Mouse (Mus musculus): ENCODE measurements at regions not wholly inside any gene's neighbourhood (a gene's known extent, or its start where the extent isn't known, plus 50 kb on each side); places are given as distances from the start of the nearest gene placed in this dataset.
"Not testable (repeated sequence)": the region's sequence is repeated elsewhere in the genome, so short reads cannot be mapped to it uniquely, and the experiment has no call there.

DNA sequence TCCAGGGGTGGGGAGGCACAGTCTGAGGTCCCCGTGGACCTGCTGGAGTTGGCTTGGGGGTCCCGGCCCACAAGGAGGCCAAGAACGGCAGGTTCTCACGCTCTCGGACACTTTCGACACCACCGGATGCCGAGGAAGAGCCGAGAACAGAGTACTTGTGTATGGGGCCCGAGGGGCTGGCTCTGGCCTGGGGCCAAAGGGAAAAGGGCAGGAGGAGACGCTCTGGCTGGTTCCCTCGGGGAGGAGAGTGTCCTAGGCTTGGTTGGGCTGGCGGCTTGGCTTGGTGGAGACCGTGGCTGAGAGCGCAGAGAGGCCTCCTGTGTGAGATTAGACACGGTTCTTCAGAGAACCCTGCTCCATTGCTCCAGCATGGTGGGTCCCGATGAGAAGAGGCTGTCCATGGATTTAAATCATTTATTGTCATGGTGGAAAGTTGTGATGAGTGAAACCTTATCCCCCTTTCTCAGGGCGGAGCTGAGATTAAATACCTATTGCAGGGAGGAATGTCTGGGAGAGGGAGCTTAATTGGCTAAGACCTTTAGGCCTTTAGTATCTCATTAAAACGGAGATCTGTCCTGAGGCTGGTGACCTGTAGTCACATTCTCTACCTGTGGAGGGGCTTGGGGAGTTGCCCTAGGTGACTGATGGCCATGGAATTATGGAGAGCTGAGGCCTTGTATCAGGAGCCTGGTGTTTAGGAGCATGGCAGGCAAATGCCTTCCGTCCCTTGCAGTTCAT is 244.1 kb downstream of the Enc1 start:
- DNase-seq (ENCODE audit: low spot score), result no peak

DNA sequence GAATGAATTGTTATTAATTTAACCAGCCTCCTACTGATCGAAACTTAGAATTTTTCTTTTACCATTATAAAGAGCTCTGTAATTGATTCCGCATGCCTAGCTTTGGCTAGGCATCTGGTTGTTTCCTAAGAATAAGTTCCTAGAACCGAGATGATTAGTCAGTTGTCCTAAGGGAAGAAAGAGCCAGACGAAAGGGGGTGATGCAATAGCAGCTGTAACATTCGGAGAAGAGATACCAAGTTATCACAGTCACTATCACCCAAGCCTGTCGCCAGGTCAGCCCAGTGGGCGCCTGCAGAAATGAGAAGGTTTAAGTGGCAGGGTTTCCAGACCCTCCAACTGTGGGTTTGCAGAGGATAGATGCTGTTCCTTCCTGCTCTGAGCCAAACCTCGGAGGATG is 242.8 kb downstream of the Enc1 start:
- DNase-seq (ENCODE audit: low spot score), result no peak

DNA sequence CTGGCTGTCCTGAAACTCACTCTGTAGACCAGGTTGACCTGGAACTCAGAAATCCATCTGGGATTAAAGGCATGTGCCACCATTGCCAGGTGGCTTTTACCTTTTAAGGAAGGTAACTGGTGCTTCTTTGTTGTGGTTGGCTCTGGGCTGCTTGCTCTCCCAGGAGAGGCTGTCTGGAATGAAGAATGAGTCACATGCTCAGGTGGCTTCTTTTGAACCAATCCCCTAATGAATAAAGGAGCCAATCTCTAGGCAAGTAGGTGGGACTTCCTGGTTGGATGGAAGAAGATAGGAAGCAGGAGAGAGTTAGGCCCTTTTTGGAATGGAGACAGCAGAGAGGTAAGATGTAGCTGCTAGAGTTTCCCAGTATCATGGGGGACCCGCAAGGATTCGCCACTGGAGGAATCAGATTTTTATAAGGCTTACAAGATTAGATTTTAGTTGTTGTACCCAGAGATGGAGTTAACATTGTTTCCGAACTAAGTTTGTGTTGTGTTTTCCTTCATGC is 241.6 kb downstream of the Enc1 start:
- DNase-seq (ENCODE audit: low spot score), result no peak

DNA sequence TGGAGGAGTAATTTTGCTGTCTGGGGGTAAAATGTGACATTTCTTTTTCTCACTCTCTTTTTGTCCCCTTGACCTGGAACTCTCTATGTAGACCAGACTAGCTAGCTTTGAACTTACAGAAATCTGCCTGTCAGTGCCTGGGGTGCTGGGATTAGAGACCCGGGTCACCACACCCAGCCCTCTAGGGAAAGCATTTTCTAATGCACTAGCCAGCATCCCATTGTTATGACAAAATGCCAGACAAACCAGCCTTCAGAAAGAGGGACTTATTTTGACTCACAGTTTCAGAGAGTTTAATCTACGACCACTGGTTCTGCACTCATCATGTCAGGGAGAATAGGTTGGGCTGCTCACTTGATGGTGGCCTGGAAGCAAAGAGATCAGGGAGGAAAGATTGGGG is 240.4 kb downstream of the Enc1 start:
- DNase-seq (ENCODE audit: low spot score), result no peak

DNA sequence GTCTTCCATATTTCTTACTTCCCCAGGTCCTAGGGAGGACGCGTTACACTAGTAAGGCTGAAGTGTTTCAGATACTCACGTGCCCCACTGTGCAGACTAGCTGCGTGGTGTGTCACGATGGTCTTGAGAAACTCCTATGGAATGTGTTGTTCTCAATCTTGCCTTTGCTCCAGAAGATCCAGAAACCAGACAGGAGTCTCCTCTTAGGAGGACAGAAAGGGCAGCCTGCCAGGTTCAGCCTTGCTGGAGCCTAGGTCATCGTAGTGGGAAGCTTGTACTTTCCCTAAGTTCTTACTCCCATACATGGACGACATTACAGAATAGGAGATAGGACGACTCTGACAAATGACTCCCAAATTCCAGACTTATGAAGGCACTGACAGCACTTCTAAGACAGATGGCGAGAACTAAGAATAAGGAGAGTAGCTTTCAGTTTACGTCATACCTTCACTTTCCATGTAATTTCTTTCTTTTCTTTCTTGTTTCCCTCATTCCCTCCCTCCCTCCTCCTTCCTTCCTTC is 238.2 kb downstream of the Enc1 start:
- no peak for DNase-seq (ENCODE audit: low spot score)

DNA sequence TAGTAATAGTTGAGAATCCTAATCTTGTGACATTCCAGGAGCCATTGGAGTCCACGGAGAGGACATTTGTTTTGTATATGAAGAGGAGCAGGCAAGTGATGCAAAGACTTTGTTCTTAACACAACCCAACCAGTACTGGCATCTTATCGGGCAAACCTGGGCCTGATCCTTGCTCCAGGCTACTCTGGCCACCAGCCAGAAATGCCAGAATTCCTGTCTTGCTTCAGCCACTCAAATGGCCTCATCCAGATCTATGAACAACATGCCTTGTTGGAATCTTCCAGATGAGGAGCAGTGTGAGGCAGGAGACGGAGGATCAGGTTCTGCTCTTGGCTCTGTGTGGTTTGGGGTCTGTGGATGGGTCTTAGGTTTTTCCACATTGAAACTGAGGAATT is 233.1 kb downstream of the Enc1 start:
- no peak for DNase-seq (ENCODE audit: low spot score)

DNA sequence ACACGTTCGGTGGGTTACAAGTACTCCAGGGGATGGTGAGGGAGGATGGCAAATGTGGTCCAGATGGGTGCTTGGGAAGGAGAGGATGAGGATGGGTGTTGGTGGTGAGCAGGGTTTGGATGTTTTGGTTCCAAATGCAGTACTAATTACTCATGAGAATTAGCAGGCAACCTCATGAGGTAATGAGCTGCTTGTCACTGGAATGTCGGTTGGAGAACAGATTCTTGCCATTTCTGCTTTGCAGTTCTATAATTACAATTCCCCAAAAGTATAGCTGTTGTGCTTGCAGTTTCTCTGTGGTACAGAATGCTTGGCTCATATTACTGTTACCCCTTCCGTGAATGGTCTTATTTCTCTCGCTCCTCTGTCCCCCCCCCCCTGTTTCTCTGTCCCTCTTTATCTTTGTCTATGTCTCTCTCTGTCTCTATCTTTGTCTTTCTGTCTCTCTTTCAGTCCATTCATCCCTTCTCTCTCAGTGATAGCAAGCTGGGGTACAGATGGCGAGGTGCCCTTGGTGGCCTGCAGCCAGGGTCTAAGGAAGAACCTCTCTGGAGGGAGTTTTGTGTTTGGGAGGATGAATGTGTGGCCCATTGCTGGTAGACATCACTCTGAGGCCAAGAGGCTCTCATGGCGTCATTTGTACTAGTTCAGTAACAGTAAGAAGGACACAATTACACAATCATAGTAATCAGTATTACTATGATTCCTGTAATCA is 232.5 kb downstream of the Enc1 start:
- DNase-seq (ENCODE audit: low spot score), result no peak

DNA sequence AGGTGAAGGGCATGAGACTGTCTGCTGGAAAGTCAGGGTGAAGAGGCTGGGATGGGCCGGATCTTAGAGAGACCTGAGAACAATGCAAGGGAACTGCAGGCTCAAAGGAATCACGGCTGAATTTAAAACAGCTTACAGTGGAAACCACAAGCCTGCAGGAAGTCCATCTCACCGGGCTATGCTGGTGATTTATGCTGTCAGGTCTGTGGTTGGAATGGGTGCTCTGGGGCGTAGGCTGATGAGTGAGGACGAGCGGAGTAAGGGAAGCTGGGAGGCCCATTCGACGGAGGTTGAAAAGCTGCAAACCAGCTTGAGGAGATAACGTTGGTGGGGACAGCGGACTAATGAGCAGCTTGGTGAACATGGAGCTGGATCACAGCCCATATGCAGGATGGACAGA is 229.1 kb downstream of the Enc1 start:
- no peak for DNase-seq (ENCODE audit: low spot score)

DNA sequence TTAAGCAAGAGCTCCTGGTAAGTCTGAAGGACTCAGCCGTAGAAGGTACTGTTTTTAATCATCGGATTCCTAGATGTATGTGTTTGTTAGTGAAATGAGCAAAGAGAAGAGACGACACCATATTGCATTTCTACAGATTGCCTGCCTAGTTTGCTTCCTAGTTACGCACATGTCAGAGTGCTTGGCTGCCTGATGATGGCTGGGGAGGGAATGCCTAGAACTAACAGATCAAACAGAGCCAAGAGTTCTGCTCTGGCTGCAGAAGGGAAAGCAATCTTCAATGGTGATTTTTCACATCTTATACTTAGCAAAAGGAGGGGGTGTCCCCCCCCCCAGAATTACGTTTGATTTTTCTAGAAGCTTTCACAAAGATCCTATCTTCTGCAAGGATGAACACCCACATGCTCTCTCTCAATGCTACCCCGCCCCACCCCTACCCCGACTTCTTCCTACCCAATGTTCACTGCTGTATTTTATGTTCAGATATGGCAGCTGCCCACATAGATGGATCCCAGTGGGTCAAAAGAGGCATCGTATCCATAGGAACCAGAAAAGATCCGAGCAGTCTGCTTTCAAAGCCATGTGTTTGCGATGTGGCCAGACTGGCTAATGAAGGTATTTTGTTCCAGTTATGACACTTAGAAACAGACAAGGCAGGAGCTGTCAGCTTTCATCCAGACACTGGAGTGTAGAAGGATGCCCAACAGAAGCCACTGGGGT is 228.1 kb downstream of the Enc1 start:
- DNase-seq (ENCODE audit: low spot score), result no peak

DNA sequence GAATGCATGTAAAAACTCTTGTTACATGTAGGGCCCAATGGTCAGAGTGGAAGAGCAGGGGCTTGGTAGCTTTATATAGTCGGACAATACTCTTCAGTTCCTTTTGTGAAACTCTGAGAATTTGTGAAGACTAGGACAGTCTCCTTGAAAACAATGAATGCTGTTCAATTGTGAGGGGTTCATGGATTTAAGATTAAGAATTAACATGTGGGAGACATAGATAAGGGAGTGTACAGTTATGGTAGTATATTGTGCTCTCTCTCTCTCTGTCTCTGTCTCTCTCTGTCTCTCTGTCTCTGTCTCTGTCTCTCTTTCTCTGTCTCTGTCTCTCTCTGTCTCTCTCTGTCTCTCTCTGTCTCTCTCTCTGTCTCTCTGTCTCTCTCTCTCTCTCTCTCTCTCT is 225.7 kb downstream of the Enc1 start:
- not testable (repeated sequence) for DNase-seq (ENCODE audit: low spot score)

DNA sequence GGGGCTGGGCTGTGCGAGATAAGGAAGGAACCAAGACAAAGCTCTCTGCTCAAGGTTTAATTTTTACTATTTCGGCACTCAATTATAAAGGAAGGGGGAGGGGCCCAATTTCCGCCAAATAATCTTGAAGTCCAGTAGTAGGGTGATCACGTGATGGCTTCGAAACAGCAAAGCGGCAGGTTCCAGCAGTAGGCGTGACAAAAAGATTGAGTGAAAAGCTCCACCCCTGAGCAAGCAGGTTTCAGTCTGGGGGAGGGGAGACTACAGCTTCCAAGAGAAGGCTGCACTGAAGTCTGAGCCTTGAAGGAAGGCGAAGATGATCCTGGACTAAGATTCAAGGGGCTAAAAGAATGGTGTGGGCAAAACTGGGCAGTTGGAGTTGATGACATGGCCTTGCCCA is 222.9 kb downstream of the Enc1 start:
- no peak for DNase-seq (ENCODE audit: low spot score)

DNA sequence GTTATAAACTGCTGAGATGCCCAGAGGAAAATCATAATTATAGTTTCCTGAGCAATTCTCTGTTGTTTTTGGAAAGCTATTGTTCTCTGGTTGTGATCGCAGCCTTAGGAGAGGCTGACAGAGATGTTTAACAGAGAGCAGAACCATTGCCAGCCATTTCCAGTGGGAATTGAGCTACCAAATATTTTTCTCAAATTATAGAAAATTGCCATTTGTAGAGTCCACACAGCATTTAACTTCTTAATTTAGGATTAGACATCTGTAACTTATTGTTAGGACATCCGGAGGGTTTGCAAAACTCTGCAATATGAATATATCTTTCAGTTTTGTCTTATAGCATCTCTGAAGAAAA is 222.0 kb downstream of the Enc1 start:
- DNase-seq (ENCODE audit: low spot score), result no peak

DNA sequence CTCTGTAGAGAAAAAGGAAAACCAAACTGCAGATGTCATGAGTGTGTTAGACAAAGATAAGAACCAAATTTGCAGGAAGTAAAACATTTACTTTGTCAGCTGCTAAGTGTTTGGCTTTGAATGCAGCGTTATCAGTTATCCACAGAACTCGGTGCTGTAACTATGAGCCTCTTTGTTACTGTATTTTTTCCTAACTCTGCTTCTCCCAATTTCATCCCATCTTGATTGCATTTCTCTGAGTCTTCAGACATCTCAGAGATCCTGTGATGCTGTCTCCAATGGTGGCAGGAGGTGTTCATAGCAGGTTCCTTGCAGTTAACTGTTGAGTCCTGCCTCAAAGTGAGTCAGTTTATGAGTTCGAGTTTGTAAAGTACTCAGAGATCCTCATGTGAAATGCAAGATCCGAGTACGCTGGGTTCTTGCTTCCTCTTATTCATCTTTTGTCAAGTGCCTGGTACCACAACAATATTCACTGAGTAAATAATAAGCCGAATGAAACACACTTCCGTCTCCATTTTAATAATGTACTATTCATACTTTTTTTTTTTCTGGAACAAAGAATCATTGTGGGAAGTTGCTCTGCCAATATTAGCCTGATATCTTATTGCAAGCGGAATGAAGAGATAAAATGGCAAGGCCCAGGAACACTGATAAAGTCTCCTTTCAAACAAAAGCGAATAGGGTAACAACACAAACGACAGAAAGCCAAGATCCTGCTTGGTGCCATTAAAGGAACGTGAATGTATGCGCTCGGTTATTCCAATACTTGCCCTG is 221.4 kb downstream of the Enc1 start:
- DNase-seq (ENCODE audit: low spot score), result no peak

DNA sequence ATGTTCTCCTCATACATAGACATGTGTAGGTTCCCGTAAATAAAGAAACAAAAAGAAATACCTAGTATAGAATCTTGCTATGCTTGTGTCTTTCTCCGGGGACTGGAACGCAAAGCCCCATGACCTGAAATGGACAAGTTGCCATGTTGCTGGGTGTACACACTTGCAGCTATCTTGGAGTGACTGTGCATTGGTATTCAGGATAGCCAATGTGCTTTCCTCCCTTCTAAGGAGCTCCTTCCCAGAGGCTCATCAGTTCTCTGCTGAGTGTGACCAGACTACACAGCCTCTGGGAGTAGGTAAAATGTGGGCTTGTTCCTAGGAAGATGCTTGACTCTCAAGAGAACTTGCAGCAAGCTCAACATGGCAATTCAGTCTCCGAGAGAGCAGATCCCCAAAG is 220.3 kb downstream of the Enc1 start:
- DNase-seq (ENCODE audit: low spot score), result no peak

DNA sequence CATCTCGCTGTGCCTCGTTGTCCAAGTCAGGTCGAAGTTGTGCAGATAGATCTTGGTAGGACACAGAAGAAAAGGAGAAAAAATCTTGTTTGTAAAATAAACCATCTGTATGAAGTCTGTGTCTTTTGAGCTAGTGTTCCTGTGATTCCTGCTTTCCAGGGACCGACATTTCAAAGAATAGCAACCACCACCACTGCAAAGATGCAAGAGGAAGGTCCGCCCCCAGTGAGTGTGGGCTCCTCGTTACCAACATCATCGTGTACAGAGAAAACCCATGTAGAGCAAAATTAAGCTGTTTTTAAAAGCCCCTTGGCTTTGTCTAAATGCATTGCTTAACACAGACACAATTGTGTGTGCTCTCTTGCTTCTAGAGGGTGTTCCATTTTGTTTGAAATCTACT is 218.2 kb downstream of the Enc1 start:
- no peak for DNase-seq (ENCODE audit: low spot score)

DNA sequence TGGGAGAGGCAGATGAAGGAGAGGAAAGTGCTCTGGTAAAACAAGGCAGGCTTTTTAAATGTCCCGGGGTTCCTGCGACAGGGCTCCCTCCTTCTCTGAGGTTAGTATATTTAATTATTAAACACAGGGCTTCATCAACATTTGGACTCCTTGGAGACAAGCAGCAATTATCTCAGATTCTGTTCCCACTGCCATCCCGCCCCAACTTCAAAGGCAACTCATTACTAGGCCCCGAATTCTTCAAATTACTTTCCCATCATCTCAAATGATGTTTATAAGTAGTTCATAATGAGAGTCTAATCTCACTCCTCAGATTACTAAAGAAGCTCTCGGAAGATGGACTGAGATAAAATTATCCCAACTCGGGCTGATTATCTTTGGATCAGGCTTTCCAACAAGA is 215.1 kb downstream of the Enc1 start:
- no peak for DNase-seq (ENCODE audit: low spot score)

DNA sequence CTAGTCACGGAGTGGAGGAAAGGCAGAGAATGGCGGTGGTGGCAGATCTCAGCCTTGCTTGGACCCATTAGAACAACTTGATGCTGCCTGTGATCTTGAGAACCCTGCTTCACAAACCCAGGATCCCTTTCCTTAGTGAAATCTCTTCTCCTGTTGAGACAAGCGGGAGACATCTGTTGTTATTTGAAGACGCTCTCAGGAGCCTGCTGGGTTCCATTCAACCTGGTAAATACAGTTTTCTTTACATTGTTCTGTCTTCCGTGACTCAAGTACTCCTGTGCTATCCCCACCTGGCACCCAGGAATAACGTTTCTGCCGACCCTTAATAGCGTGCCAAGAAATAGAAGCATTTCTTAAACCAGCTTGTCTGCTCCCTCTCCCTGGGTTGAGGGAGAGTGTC is 213.8 kb downstream of the Enc1 start:
- DNase-seq (ENCODE audit: low spot score), result no peak

DNA sequence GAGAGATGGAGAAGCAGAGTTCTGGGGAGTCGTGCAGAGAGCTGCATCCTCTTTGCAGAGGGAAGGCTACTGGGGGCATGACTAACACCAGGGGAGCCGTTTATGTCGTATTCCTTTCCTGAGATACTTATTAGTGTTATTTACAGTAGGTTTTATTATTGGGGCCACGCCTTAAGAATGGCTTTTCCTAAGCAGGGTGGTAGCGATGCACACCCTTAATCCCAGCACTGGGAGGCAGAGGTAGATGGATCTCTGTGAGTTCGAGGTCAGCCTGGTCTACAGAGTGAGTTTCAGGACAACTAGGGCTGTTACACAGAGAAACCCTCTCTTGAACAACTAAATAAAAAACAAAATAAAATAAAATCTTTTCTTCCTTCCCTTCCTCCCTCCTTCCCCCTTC is 212.6 kb downstream of the Enc1 start:
- DNase-seq (ENCODE audit: low spot score), result no peak

DNA sequence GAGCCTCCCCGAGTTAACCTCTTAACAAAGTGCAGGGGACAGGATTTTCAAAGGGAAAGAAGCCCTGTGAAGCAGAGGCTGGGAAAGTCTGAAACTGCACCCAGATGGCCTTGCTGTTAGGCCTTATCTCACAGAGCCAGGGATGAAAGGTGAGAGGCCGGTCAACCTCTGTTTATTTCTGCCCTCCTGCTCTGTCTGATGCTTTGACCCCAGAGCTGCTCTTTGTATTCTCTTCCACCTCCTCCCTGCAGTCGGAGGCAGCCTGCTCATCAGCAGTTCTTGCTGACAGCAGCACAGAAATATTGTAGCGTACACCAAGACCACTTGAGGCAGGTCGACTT is 212.2 kb downstream of the Enc1 start:
- DNase-seq (ENCODE audit: low spot score), result no peak

DNA sequence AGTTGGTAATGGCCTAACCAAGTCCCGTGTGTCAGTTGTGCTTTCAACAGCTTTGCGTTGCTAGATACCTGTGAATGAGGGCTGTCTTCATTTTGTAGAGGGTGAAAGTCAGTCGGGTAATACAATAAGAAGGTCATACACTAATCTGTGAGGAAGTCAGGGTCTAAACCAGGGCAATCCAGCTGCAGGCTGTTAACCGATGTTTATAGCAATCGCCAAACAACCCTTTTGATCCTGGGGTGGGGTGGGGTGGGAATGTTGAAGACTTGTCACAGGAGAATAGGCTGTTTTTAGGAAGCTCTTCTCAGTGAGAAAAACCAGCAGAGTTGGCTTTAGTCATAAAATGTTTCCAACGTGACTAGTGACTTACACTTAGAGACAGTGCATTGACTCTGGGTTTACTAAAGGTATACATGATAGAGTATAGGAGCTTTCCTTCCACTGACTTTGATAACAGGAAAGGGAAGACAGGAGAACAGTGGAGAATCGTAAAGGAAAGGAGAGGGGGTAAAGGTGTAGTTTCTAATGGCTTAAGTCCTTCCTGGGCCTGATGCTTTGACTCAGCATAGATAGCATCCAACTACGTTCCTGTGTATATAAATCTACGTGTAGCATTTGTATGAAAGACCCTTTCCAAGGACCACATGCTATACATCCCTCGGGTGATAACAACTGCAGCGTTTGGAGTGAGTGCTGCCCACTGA is 211.6 kb downstream of the Enc1 start:
- no peak for DNase-seq (ENCODE audit: low spot score)

DNA sequence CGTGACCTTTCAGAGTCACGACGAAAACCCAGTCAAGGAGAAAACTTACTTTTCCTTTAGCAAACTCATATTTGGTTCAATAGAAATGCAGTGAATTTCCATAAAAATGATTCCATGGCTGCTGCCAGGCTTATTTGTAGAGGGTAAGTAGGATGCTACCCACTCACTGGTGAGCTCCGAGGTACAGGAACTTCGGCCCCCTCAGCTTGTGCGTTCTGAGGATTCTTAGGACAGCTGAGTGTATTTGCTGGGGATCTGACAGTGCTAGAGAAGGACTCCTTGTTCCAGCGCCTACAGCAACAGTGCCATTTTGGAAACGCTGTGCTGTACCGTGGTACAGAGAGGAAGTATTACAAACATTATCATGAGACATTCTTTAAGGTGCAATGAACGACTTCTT is 210.4 kb downstream of the Enc1 start:
- no peak for DNase-seq (ENCODE audit: low spot score)

DNA sequence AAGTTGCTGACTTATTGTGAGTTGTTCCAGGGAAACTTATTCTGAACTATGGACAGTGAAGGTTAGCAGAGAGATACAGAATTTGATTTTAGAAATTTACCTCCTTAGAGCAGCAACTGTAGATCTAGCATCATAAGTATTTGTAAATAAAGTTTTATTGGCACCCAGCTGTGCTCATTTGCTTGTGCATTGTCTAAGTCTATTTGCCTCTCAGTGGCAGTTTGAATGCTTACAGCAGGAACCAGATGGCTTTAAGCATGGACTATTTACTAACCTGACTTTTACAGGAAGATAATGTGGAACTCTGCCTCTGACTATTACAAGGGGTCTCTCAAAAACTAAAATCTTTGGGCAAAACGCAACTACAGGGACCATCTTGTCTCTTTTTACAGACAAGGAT is 207.2 kb downstream of the Enc1 start:
- DNase-seq (ENCODE audit: low spot score), result no peak
